Mouse (Mus musculus) adipocyte (in vitro differentiated cells): ENCODE measurements around the gene Grap2.

Source experiments
- DNase-seq: peaks from one replicate; pipeline ENCODE4 v3.0.0-alpha.2; 2016; ENCODE audit warnings: low spot score

Grap2 gene

GRCm38 (mm10) chr15:80682343-80682742 lies 109.9 kb downstream of the Grap2 start:
- peak; percentile 58 for DNase-seq

- DNase-seq, result no peak
These were observed 110.8 kb downstream of the Grap2 start for GRCm38 (mm10) chr15:80683151-80683550.

GRCm38 (mm10) chr15:80683990-80684389 lies 111.6 kb downstream of the Grap2 start:
- DNase-seq, result no peak

- DNase-seq, result no peak
These were observed 112.6 kb downstream of the Grap2 start for GRCm38 (mm10) chr15:80684786-80685602.

- DNase-seq, result no peak
These were observed 113.2 kb downstream of the Grap2 start for GRCm38 (mm10) chr15:80685603-80685895.

- no peak for DNase-seq
These were observed 116.1 kb downstream of the Grap2 start for GRCm38 (mm10) chr15:80688536-80688935.

- no peak for DNase-seq
These were observed 121.1 kb downstream of the Grap2 start for GRCm38 (mm10) chr15:80693492-80693891.

GRCm38 (mm10) chr15:80694125-80694910 lies 121.9 kb downstream of the Grap2 start:
- peak; percentile 74 for DNase-seq

- no peak for DNase-seq
These were observed 125.2 kb downstream of the Grap2 start for GRCm38 (mm10) chr15:80697564-80697963.

GRCm38 (mm10) chr15:80701481-80702257 lies 129.3 kb downstream of the Grap2 start:
- no peak for DNase-seq
